Mouse (Mus musculus): ENCODE measurements around the gene Ntn3. TPM values are rescaled to one million over a fixed set of nuclear protein-coding genes. Genes with fewer than 3 reads are reported as not detected.
A peak's percentile ranks its signal among the peaks of the same experiment; 100 is the strongest.

Gene Ntn3
- 1.4 and 1.5 TPM in 2 replicates for polyA plus RNA-seq (2012; rRNA removed)

DNA sequence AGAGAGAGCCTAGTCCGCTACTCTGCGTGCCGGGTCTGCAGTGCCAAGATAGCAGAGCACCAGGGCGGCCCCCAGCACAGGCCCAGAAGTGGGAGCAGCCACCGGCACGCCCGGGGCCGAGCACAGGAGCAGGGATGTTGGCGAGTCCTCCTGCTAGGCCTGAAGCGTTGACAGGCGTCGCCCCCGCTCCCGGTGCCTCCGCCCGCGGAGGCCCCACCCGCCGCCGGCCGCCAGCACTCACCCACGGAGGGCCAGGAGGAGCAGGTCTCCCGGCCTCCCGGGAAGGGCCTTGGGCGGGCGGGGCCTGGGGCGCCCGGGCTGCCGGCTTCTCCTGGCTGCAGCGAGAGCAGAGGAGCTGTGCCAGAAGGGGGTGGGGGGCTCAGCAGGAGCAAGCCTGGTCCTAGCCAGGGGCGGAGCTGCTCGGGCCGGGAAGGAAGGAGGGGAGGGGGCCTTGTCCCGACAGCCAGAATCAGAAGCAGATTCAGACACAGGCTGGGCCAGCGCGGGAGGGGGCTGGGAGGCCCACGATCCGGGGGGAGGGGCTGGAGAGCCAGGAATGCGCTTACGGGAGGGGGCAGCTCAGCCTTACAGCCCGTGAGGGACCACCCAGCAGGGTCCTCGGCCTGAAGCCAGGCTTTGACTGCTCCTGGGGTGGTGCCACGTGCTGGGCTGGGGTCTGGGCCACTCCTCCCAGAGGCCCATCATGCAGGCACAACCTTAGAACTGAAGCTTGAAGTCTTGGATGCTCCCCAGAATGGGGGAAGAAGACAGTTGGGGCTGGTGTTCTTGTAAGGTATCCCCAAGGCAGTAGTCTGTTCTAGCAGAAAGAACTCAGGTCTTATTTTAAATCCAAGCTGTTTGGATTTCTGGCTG, at the start of gene Ntn3:
Gene Ntn3, minus strand, starts transcription at position 489 of the 873 bp plus-strand sequence.
- DNase-seq (ENCODE audit: low read depth): no peak

DNA sequence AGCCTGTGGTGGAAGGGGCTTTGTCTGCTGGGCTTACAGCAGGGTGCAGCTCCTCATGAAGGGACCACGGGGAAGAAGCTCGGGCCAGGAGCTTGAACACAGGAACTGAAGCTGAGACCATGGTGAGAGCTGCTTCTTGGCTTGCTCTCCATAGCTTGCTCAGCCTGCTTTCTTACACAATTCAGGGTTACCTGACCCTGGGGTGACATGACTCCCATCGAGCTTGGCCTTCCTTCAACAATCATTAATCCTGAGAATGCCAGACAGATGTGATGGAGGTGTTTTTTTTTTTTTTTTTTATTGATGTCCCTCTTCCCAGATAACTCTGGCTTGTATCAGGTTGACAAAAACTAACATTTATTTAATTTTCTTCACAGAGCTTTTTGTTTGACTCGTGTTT, 49.6 kb upstream of the Ntn3 start:
- DNase-seq (ENCODE audit: low read depth): peak; percentile 40

DNA sequence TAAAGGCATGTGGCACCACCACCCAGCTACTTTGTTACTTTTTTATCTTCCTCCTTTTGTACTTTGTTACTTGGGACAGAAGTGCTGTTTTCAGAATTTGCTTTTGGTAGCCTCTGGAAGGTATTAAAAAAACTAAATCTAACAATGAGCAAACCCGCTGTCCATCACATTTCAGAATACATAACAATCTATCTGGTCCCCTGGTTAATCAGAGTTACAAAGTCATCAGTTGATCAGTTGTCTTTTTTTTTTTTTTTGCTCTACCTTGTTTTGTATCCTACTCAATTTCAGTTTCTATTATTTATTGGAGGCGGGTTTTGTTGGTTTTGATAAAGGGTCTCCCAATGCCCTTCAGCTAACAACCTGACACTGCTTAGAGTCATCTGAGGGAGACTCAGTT, 43.0 kb upstream of the Ntn3 start:
- DNase-seq (ENCODE audit: low read depth): no peak

DNA sequence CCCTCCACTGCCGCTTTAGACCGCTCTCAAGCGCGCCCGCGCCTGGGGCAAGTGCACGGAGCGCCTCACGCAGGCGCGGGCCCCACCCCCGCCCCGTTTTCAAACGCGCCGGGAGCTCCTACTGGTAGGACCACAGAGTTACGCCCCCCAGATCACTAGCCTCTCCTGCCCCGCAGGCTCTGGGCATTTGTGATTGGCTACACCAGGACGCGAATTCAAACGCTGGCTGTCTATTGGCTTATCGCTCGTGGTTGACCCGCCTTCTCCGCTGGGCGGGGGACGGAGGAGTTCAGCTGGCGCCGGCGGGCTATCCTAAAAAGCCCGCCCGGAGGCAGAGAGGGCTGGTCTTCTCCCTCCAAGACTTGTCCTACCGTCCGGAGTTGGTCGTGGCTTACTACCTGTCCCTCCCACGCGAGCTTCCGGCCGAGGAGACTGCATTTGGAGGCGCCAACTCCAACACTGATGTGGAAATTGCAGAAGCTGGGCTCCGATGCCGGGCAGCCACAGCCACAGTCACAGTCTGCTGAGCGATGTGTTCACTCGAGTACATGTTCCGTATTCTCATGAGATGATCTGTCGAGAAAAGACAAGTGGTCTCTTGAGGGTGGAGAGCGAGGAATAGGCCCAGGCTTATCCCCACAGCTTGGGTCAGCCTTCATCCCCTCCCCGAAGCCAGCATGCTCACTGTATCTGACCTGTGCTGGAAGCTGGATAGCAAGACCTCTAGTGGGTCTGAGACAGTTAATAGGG, 42.2 kb upstream of the Ntn3 start, which contains the start of gene Ccnf:
Gene Ccnf, minus strand, starts transcription at position 165 of the 750 bp plus-strand sequence.
- peak; percentile 70 for DNase-seq (ENCODE audit: low read depth)

DNA sequence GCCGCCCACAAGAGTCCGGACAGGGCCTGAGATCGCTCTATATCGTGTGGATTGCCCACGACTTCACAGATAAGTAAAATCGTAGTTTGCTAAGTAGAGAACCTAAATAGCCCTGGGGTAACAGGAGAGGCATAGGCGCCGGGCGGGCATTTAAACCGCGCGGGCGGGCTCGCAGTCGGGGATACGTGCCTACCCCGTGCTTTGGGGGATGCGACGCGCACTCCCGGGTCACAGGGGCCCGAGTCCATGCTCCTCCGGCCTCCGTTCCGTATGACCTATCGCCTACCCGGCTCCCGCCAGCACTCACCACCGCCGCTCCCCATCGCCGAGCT, 41.6 kb upstream of the Ntn3 start:
- DNase-seq (ENCODE audit: low read depth): no peak

DNA sequence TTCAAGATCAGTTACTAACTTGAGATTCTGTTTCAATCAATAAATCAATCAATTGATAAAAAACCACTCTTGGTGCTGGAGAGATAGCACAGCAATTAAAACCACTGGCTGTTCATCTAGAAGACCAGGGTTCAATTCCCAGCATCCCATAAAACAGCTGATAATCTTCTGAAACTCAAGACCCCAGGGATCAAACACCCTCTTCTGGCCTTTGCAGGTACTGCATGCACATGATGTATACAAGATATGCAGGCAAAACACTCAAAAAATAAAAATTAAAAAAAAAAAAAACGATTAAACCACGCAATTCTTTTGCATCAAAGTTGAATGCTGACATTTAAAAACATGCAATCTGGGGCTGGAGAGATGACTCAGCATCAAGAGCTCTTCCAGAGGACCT, 39.3 kb upstream of the Ntn3 start:
- DNase-seq (ENCODE audit: low read depth): no peak

DNA sequence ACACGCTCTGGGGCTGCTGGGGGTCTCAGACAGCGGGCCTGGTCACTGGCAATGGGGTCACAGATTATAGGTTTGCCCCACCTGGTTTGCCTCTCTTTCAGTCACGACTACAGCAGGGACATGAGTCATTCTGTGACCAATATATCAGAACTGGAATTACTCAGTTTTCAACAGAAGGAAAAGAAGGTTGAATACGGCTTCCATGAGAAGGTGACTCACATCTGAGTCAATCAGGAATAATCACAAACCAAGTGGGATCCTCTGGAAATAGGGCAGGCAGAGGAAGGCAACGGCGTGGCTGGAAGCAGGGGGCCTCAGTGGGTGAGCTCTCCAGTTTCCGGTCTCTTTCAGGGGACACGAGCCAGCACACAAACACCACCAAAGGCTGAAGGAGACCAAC, 34.7 kb upstream of the Ntn3 start:
- DNase-seq (ENCODE audit: low read depth): no peak

DNA sequence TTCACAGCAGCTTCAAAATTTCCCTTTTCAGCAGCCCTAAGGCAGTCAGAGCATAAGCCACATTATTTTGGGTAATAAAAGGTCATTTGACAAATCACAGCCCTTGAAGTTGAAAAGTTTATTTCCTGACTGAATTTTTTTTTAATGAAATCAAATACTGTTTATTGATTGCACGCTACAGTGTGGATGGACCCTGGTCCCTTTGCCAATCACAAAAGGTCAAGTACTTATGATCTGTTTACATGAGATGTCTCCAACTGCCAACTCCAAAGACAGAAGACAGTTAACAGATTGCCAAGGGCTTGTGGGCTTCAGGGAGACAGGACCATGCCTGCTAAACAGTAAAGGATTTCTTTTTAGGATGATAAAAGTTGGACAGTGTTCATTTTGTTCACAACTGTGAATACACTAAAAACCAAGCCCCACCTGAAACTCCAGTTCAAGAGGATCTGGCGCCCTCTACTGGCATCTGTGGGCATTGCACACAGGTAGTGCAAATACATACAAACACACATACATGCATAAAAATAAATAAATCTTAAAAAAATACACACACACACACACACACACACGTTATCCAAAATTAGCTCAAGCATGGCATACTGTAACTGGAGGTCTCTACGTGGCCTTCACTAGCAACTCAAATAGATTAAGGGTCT, 34.1 kb upstream of the Ntn3 start:
- no peak for DNase-seq (ENCODE audit: low read depth)

DNA sequence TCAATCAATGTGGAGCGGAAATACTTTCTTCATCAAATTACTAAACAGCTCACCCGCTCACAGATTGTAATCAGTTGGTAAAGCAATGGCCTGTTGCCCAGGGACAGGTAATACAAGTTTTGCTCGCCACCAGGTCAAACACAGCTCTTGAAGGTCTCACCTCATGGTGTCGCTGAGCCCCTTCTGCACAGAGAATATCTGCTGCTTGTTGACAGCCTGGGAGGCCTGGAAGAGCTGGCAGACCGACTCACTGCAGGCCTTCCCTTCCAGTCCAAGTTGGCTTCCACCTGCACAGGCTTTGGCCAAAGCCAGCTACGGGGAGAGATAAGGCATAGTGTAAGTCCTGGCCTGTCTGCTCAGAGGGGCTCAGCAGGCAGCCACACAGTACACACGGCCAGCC, 27.6 kb upstream of the Ntn3 start:
- DNase-seq (ENCODE audit: low read depth): peak; percentile 42

DNA sequence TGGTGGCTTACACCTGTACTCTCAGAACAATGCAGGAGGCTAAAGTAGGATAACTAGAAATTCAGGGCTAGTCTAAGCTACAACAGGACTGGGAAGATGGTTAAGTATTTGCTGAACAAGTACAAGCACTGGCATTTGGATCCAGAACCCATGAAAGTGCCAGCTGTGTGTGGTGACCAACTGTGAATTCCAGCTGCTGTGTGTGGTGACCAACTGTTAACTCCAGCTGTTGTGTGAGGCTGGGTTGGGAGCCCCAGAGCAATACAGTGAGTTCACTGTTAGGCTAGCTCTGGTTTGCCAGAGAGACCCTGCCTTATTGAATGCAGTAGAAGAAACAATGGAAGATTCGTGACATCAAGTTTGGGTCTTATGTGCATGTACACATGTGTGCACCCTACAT, 27.1 kb upstream of the Ntn3 start:
- no peak for DNase-seq (ENCODE audit: low read depth)

DNA sequence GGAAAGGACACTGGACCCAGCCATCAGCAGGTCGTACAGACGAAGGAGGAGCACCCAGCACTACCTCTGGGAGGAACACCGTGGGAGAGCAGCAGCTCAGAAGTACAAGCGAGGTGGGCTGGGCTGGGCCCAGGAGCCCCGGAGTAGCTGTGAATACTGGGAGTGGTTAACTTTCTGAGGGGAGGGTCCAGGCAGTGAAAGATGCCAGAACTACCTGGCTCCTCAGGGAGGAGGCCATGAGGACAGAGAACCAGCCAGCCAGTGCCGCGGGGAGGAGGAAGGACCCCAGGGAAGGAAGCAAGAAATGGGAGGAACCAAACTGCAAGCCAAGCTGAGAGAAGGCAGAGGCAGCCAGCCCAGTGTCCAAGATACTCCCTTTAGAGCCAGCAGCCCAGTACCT, 18.6 kb upstream of the Ntn3 start:
- DNase-seq (ENCODE audit: low read depth): no peak

DNA sequence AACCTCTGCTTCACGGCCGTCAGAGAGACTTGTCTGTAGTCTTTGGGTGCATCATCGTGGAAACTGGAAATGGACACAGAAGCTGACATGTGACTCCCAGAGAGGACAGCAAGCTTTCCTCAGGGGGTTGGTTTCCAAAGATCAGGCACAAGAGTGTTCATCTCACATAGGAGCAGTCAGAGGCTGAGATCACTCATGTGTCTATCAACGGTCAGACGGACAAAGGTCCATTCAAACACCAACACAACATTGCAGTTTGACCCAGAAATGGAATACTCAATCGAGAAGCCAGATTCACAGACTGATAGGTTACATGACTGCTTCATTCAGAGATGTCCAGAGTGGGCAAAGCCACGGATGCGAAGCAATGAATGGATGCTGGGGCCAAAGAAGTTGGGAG, 17.4 kb upstream of the Ntn3 start:
- DNase-seq (ENCODE audit: low read depth): no peak

DNA sequence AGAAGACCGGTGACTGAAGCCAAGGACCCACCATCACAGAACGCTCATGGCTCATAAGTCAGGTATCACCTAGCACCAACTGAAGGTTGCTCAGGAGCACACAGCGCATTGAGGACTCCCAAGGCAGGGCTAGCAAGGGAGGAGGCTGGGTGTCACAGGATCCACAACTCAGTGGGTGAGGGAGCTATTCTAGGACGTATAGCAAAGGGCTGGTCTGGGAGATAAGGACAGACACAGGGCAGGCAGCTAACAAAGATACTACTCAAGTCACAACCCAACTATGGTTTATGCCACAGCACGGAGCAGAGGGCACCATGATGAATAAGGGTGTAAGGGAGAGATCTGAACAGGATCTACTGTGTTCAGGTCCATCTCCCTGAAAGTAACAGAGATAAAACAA, 16.5 kb upstream of the Ntn3 start:
- DNase-seq (ENCODE audit: low read depth): no peak

DNA sequence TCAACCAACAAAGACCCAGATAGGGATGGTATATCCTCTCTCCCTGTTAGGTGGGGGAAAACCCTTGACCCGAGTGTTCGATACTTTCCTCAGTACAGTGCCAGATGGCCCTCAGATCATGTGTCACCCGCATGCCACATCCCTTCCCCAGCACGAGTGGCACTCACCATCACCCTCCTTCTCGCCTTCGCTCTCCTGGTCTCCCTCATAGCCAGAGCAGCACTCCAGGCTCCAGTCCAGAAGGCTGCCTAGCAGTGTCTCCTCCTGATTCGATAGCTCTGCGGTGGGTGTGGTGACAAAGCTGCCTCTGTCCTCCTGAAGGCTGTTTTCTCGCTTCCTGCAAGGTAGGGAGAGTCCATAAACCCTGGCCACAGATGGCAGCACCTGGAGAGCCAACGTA, 15.4 kb upstream of the Ntn3 start:
- no peak for DNase-seq (ENCODE audit: low read depth)

DNA sequence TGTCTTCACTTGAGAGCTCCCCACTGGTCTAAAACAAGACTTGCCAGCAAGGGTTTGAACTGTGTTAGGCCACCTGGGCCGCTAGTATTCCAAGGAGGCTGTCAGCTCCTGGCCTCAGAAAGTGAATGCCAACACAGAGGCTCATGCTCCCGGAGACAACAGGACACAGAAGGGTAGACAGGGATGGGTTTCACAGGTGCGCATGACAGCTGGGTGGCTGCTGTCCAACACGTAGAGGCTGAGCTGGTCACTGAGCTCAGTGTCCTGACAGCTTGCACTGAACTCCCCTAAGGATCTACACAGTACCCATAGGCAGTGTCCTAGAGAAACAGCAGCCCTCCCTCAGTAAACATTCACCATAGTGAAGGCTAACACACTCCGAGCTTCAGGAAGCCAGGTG, 14.2 kb upstream of the Ntn3 start:
- DNase-seq (ENCODE audit: low read depth): no peak

DNA sequence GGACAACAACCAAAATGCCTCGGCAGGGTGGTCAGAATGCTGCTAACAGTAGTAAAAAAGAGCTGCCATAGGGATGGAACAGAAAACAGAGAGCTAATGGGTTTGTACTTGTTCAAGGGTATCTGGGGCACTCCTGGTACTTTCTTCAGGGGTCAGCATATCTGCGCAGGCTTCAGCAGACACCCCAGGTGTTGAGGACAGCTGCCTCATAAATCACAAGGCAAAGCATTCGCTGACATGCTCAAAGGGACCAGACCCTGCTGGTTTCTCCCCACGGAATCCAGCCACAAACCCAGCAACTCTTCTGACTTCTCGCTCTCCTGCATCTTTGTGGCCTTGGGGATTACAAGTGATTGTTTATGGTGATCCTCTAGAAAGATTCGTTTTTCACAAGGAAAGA, 13.3 kb upstream of the Ntn3 start:
- no peak for DNase-seq (ENCODE audit: low read depth)

DNA sequence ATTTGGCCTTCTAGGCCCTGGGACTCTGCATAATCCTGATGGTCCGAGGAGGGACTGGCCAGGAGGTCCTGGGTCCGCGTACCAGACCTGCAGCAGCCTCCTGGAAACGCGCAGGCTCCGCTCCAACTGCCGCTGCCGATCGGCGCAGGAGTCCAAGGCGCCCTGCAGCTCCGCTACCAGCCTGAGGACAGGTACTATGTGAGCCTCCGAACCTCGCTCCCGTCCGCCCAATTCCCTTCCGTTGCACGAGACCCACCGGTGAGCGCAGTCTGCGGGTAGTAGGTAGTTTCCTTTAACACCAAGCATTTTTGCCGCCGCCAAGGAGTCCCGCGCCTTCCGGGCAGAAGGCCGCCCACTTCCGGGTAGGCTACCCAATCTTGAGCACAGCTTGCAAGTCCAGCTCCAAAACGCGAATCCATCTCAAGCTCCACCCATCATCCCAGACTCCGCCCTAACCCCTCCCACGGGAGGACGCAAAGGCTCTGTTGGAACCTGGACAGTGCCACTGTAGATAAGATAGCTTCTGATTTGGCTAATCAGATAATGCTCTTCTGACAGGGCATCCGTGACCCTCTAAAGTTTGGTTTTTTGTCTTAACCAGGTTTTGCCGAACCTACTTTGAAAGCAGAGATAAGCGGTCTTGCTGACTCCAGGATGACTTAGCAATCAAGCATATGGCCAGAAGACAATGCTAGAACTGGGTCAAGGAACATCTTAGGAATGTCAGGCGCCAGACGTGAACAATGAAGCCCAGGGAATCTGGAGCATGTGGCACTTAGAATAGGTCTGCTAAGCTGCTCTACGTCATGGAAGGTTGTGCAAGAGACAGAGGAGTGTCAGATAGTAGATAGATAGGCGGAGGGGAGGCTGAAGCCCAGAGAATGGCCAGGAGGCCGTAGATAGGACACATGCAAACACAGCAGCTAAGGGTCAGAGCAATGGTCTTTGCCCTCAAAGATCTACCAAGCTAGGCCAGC, 11.4 kb upstream of the Ntn3 start, which contains the start of gene Tedc2:
Gene Tedc2, minus strand, starts transcription at position 417 of the 977 bp plus-strand sequence.
- no peak for DNase-seq (ENCODE audit: low read depth)

DNA sequence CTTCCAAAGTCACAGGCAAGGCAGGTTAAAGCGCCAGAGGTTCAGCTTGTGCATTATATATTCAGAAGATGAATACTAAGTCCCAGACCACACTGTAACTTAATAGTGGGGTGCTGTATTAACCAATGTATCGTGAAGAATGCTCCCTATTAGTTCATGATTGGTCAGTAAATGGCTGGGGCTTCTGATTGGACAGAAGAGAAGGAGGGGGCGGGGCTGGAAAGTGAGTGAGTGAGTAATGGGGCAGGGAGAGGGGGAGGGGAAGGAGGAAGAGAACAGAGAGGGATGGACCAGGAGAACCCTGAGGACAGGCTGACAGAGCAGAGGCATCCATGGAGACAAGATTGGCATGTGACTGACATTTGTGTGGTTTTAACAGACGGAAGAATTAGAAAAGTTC, 7.5 kb upstream of the Ntn3 start:
- DNase-seq (ENCODE audit: low read depth): no peak

DNA sequence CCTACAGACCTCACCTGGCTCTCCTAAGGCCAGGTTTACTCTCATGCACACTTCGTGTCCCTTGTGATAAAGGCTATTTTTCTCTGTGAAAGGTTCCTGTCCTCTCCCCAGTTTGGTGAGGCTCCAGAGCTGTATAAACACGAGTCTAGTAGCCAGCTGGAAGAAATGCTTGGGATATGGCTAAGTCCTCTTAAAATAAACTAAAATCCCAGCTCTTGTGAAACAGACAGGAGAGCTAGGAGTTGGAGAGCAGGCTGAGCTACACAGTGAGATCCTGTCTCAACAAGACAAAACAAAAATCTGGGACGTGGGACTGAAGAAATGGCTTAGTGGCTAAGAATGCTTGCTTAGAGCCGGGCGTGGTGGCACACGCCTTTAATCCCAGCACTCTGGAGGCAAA, 3.9 kb upstream of the Ntn3 start:
- DNase-seq (ENCODE audit: low read depth): peak; percentile 91

DNA sequence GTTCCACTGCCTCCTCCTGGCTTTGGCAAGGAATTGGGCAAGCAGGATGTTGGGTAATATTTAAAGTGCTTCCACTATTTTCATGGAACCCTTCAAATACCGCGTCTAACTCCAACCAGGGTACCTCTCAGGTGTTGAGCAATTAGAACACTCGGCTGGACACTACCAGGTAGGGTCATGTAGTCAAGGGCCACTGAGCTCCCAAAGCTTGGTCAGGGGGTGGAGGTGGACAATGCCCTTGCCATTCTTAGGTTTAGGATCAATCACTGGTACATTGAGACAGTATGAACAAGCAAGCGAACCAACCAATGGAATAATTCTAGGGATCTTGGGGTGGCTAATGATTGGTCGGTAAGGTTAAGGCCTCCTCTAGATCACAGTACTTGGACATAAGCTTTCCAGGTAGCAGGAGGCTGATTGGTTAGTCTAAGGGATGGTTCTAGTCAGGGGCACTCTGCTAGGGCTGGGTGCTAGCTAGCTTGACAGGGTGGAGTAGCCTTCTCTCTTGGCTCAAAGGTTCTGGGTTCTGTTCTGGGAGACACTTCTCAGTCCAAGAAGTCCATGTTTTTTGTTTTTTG, 3.2 kb upstream of the Ntn3 start:
- DNase-seq (ENCODE audit: low read depth): no peak

Data from gonadal fat pad, adult 2 months (tissue).